Mouse (Mus musculus): ENCODE measurements around the gene Ctso. TPM values are rescaled to one million over a fixed set of nuclear protein-coding genes. Genes with fewer than 3 reads are reported as not detected.

Gene Ctso
- polyA plus RNA-seq, 1 experiment from 2014 or later, result 15.3 TPM

GRCm38 (mm10) chr3:81917354-81917935, 15.0 kb upstream of the Ctso start:
- Histone ChIP-seq H3K4me3 (ENCODE audit: low read depth, low read length) (no peak overlapping the region), H3K36me3 (ENCODE audit: insufficient read depth) (no peaks in the 10 kb centered on the region), H3K27me3 (ENCODE audit: insufficient read depth, low read length) (no peaks in the 10 kb centered on the region), H3K4me1 (ENCODE audit: insufficient read depth) (no peaks in the 10 kb centered on the region), H3K9ac (no peak overlapping the region), H3K9me3 (ENCODE audit: low read depth, low read length) (no peaks in the 10 kb centered on the region), H3K4me2 (no peak overlapping the region), H3K27ac (ENCODE audit: low read depth) (no peak overlapping the region)
- 82% methylated on average over 3 of the region's 3 CpGs for WGBS
- ATAC-seq (ENCODE audit: insufficient read depth) (no peak), DNase-seq (no peak)
- no peak for TF ChIP-seq CTCF (IDR thresholded peaks at IDR 0.05; ENCODE audit: low read depth)

- DNase-seq (no peak), ATAC-seq (ENCODE audit: insufficient read depth) (no peak)
- H3K4me3 ChIP-seq (ENCODE audit: low read depth, low read length), result no peak overlapping the region
- 77% methylated on average over 8 of the region's 8 CpGs for WGBS
- H3K27ac ChIP-seq (ENCODE audit: low read depth), result no peak overlapping the region
- TF ChIP-seq CTCF (IDR thresholded peaks at IDR 0.05; ENCODE audit: low read depth), result no peak
- no peak overlapping the region for H3K9ac ChIP-seq
- H3K4me2 ChIP-seq, result no peak overlapping the region
- H3K27me3 ChIP-seq (ENCODE audit: insufficient read depth, low read length), result no peaks in the 10 kb centered on the region
- H3K9me3 ChIP-seq (ENCODE audit: low read depth, low read length), result no peaks in the 10 kb centered on the region
- H3K4me1 ChIP-seq (ENCODE audit: insufficient read depth), result no peaks in the 10 kb centered on the region
- H3K36me3 ChIP-seq (ENCODE audit: insufficient read depth), result no peaks in the 10 kb centered on the region
Measured at GRCm38 (mm10) chr3:81918215-81918614, 14.2 kb upstream of the Ctso start.

DNA sequence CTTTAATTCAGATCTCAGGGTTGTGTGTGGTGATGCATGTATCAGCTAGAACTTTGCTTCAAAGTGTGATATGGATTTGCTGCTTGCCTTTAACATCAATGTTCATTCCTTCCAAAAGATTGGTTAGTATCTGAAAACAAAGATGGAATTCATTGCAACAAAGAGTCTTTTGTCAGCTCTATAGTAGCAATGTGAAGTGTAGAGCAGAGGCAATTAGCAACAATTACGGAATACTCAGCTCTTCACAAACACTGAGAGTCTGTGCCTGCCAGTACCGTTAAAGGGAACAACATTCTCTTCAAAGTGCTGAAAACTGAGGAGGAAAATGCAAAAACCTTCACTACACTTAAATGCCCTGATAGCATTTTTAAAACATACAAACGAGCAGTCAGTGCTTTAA, 12.7 kb upstream of the Ctso start:
- no peaks in the 10 kb centered on the region for H3K4me1 ChIP-seq (ENCODE audit: insufficient read depth)
- no peak overlapping the region for H3K9ac ChIP-seq
- no peaks in the 10 kb centered on the region for H3K36me3 ChIP-seq (ENCODE audit: insufficient read depth)
- WGBS, result 51% methylated on average over 3 of the region's 3 CpGs
- H3K27me3 ChIP-seq (ENCODE audit: insufficient read depth, low read length), result no peaks in the 10 kb centered on the region
- no peak overlapping the region for H3K27ac ChIP-seq (ENCODE audit: low read depth)
- H3K9me3 ChIP-seq (ENCODE audit: low read depth, low read length), result no peaks in the 10 kb centered on the region
- DNase-seq (no peak), ATAC-seq (ENCODE audit: insufficient read depth) (no peak)
- no peak for TF ChIP-seq CTCF (IDR thresholded peaks at IDR 0.05; ENCODE audit: low read depth)
- H3K4me3 ChIP-seq (ENCODE audit: low read depth, low read length), result no peak overlapping the region
- no peak overlapping the region for H3K4me2 ChIP-seq

- H3K4me3 ChIP-seq (ENCODE audit: low read depth, low read length), result no peak overlapping the region
Measured at GRCm38 (mm10) chr3:81922910-81923309, 9.5 kb upstream of the Ctso start.

DNA sequence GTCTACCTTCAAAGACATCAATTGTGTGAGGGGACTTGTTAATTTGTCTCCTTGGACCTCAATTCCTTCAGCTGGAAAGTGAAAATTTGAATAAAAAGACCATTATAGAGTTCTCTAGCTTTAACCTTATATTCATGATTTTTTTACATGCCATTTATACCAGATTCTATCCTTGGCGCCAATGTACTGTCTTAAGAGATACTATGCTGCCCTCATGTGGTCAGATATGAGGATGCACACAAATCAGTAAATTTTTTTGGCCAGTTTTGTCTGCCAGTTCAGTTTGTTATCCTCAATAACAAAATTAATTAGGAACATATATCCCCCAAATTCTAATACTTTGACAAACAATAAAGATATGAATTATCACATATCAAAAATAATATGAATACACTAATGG, 7.5 kb upstream of the Ctso start:
- no peaks in the 10 kb centered on the region for H3K4me1 ChIP-seq (ENCODE audit: insufficient read depth)
- ATAC-seq (ENCODE audit: insufficient read depth) (no peak), DNase-seq (peak; percentile 90)
- WGBS, result 2% methylated on average over 1 of the region's 1 CpGs
- no peak overlapping the region for H3K4me3 ChIP-seq (ENCODE audit: low read depth, low read length)
- no peaks in the 10 kb centered on the region for H3K9me3 ChIP-seq (ENCODE audit: low read depth, low read length)
- H3K9ac ChIP-seq, result no peak overlapping the region
- no peak overlapping the region for H3K4me2 ChIP-seq
- no peaks in the 10 kb centered on the region for H3K36me3 ChIP-seq (ENCODE audit: insufficient read depth)
- no peak overlapping the region for H3K27ac ChIP-seq (ENCODE audit: low read depth)
- no peaks in the 10 kb centered on the region for H3K27me3 ChIP-seq (ENCODE audit: insufficient read depth, low read length)
- peak; percentile 78 for TF ChIP-seq CTCF (IDR thresholded peaks at IDR 0.05; ENCODE audit: low read depth)

More at GRCm38 (mm10) chr3:81922910-81923309, 9.5 kb upstream of the Ctso start:
- no peak overlapping the region for H3K4me2 ChIP-seq
- H3K27me3 ChIP-seq (ENCODE audit: insufficient read depth, low read length), result no peaks in the 10 kb centered on the region
- no peak overlapping the region; the same call in 1 of the 2 replicates for H3K9ac ChIP-seq
- H3K27ac ChIP-seq (ENCODE audit: low read depth), result no peak overlapping the region
- 14% methylated on average over 4 of the region's 4 CpGs for WGBS
- H3K4me1 ChIP-seq (ENCODE audit: insufficient read depth), result no peaks in the 10 kb centered on the region
- peak; percentile 52 for DNase-seq
- peak; percentile 23 for TF ChIP-seq CTCF (IDR thresholded peaks at IDR 0.05; ENCODE audit: low read depth)
- no peaks in the 10 kb centered on the region for H3K9me3 ChIP-seq (ENCODE audit: low read depth, low read length)
- no peaks in the 10 kb centered on the region for H3K36me3 ChIP-seq (ENCODE audit: insufficient read depth)
- ATAC-seq (ENCODE audit: insufficient read depth), result peak; percentile 81; the same call in 1 of the 2 replicates

DNA sequence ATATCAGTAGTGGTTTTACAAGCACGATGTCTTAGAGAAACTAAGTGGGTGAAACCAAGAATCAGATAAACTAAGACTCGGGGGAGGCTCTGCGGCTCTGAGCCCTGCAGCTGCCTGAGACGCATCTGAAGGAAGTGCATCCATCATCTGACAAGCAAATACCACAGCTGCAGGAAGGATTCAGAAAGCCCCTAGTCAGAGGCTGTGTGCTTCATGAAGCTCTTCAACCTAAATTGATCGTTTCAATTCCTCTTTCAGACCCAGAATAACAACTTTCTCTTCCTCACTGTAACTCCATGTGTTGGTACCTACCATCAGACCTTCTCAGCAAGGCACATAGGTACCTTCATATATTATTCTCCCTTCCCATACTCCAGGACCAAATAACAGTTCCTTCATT, 6.5 kb upstream of the Ctso start:
- ATAC-seq (ENCODE audit: insufficient read depth) (no peak), DNase-seq (peak; percentile 25)
- H3K4me1 ChIP-seq (ENCODE audit: insufficient read depth), result no peaks in the 10 kb centered on the region
- H3K36me3 ChIP-seq (ENCODE audit: insufficient read depth), result no peaks in the 10 kb centered on the region
- H3K27me3 ChIP-seq (ENCODE audit: insufficient read depth, low read length), result no peaks in the 10 kb centered on the region
- WGBS, result 13% methylated on average over 5 of the region's 5 CpGs
- no peak overlapping the region for H3K9ac ChIP-seq
- H3K27ac ChIP-seq (ENCODE audit: low read depth), result no peak overlapping the region
- TF ChIP-seq CTCF (IDR thresholded peaks at IDR 0.05; ENCODE audit: low read depth), result no peak
- H3K4me3 ChIP-seq (ENCODE audit: low read depth, low read length), result no peak overlapping the region
- H3K4me2 ChIP-seq, result no peak overlapping the region
- no peaks in the 10 kb centered on the region for H3K9me3 ChIP-seq (ENCODE audit: low read depth, low read length)

- no peak overlapping the region for H3K4me3 ChIP-seq (ENCODE audit: low read depth, low read length)
- no peak overlapping the region for H3K4me2 ChIP-seq
- DNase-seq (peak; percentile 19), ATAC-seq (ENCODE audit: insufficient read depth) (no peak)
- no peak overlapping the region for H3K27ac ChIP-seq (ENCODE audit: low read depth)
- no peaks in the 10 kb centered on the region for H3K36me3 ChIP-seq (ENCODE audit: insufficient read depth)
- H3K9me3 ChIP-seq (ENCODE audit: low read depth, low read length), result no peaks in the 10 kb centered on the region
- no peak overlapping the region for H3K9ac ChIP-seq
- no peaks in the 10 kb centered on the region for H3K4me1 ChIP-seq (ENCODE audit: insufficient read depth)
- no peak for TF ChIP-seq CTCF (IDR thresholded peaks at IDR 0.05; ENCODE audit: low read depth)
- no peaks in the 10 kb centered on the region for H3K27me3 ChIP-seq (ENCODE audit: insufficient read depth, low read length)
- WGBS, result 40% methylated on average over 9 of the region's 9 CpGs
Measured at GRCm38 (mm10) chr3:81926764-81927325, 5.6 kb upstream of the Ctso start.

All from lung, embryonic 14.5 days (tissue).